Mouse (Mus musculus) cerebellum, postnatal 36 days (tissue): ENCODE measurements around the gene Anxa11.
"Not testable (repeated sequence)": the region's sequence is repeated elsewhere in the genome, so short reads cannot be mapped to it uniquely, and the experiment has no call there.

Experiments
- DNase-seq, 2 experiments: peaks; one replicate each; pipeline ENCODE4 v3.0.0; 2021 to 2022; ENCODE audit warnings: mixed read lengths in 2 of 2

Anxa11 gene

GRCm38 (mm10) chr14:25842688-25843003, 690 bp downstream of the Anxa11 start:
- DNase-seq: no peak

- no peak for DNase-seq
These were observed 2.4 kb downstream of the Anxa11 start for GRCm38 (mm10) chr14:25844372-25844771.

GRCm38 (mm10) chr14:25845832-25846383, 4.0 kb downstream of the Anxa11 start:
- DNase-seq: no peak

- DNase-seq: no peak
These were observed 4.6 kb downstream of the Anxa11 start for GRCm38 (mm10) chr14:25846516-25846915.

GRCm38 (mm10) chr14:25847660-25848059, 5.7 kb downstream of the Anxa11 start:
- no peak for DNase-seq

GRCm38 (mm10) chr14:25848237-25848636, 6.3 kb downstream of the Anxa11 start:
- DNase-seq: no peak

- DNase-seq: not testable (repeated sequence)
These were observed 6.8 kb downstream of the Anxa11 start for GRCm38 (mm10) chr14:25848708-25849107.

- DNase-seq: no peak
These were observed 8.5 kb downstream of the Anxa11 start for GRCm38 (mm10) chr14:25850433-25850832.

- DNase-seq: no peak
These were observed 9.2 kb downstream of the Anxa11 start for GRCm38 (mm10) chr14:25851189-25851588.

- no peak for DNase-seq
These were observed 10.2 kb downstream of the Anxa11 start for GRCm38 (mm10) chr14:25852121-25852561.

GRCm38 (mm10) chr14:25853295-25853694, 11.3 kb downstream of the Anxa11 start:
- no peak for DNase-seq

GRCm38 (mm10) chr14:25853717-25854452, 11.9 kb downstream of the Anxa11 start:
- no peak for DNase-seq

- DNase-seq: no peak
These were observed 13.4 kb downstream of the Anxa11 start for GRCm38 (mm10) chr14:25855241-25855885.

- DNase-seq: no peak
These were observed 15.2 kb downstream of the Anxa11 start for GRCm38 (mm10) chr14:25857168-25857621.

GRCm38 (mm10) chr14:25857940-25858339, 16.0 kb downstream of the Anxa11 start:
- DNase-seq: no peak

GRCm38 (mm10) chr14:25861771-25862530, 20.0 kb downstream of the Anxa11 start:
- DNase-seq: no peak

GRCm38 (mm10) chr14:25863721-25864120, 21.8 kb downstream of the Anxa11 start:
- no peak for DNase-seq

- DNase-seq: no peak
These were observed 23.3 kb downstream of the Anxa11 start for GRCm38 (mm10) chr14:25865251-25865650.

GRCm38 (mm10) chr14:25866384-25866783, 24.4 kb downstream of the Anxa11 start:
- no peak for DNase-seq

- no peak for DNase-seq
These were observed 24.9 kb downstream of the Anxa11 start for GRCm38 (mm10) chr14:25866832-25867231.

- no peak for DNase-seq
These were observed 25.9 kb downstream of the Anxa11 start for GRCm38 (mm10) chr14:25867834-25868233.

- no peak for DNase-seq
These were observed 26.8 kb downstream of the Anxa11 start for GRCm38 (mm10) chr14:25868706-25869105.

GRCm38 (mm10) chr14:25869135-25869878, 27.4 kb downstream of the Anxa11 start:
- DNase-seq: no peak
